10 mouse cellular contexts compared by ENCODE assay signal in the genomic region with DNA sequence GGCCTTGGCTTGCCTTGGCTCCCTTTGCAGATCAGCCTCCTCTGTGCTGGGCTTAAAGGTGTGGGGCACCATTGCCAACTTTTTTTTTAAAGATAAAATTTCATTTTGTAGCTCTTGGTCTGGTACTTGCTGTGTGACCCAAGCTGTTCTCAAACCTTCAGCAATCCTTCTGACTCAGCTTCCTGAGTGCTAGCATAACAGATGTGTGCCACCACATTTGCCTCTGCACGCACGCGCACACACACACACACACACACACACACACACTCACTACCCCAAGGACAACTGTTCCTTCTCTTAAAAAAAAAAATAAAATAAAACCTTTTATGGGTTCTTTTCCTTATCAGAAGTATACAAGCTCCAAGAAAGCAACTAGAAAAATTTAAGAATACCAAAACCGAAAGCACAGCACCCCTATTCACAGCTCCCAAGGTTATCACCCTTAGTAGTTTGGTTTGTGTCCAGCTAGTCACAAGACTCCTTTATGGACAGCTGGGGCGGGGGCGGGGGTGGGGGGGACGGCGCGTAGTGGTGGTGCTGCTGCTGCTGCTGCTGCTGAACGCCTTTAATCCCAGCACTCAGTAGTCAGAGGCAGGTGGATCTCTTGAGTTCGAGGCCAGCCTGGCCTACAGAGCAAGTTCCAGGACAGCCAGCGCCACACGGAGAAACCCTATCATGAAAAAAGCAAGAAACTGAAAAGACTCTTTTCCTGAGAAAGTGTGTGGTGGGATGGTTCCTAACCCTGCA.
DNase-seq lines count a peak whose midpoint lies in the region; TF ChIP-seq lines count a peak whose summit lies in the region.
"Had no signal": no experiment of that assay in that cellular context is flagged by ENCODE, and none has a peak within 500 bp of the region (broad histone marks: within the 10 kb centered on the region; RNA-seq: fewer than 3 reads in every experiment).

No protein-coding gene starts in this region.

- no peaks in the 10 kb centered on the region for H3K27me3 ChIP-seq in small intestine, adult 2 months (ENCODE audit: control insufficient read depth, insufficient read depth, low read length)
- H3K27me3 ChIP-seq: stomach, embryonic 15.5 days had no signal

- peaks cover 18% of the 10 kb centered on the region for H3K36me3 ChIP-seq in small intestine, adult 2 months (ENCODE audit: control insufficient read depth, insufficient read depth, low read length)

- no peak overlapping the region for H3K4me3 ChIP-seq in embryonic fibroblast, embryonic 13.5 days (ENCODE audit: insufficient read depth, low read length)
- no peak overlapping the region for H3K4me3 ChIP-seq in small intestine, adult 2 months (ENCODE audit: low read depth, low read length)
- H3K4me3 ChIP-seq: stomach, embryonic 15.5 days had no signal

- 64% methylated on average over 13 of the region's 13 CpGs for WGBS in small intestine, adult 2 months

- peaks cover 20% of the 10 kb centered on the region for H3K4me1 ChIP-seq in embryonic fibroblast, embryonic 13.5 days (ENCODE audit: control insufficient read depth, insufficient read depth, low read length)
- peaks cover 12% of the 10 kb centered on the region; the same call in 1 of the 2 replicates for H3K4me1 ChIP-seq in small intestine, adult 2 months (ENCODE audit: control insufficient read depth, insufficient read depth, insufficient read length, low read length)

- TF ChIP-seq POLR2A in embryonic fibroblast, embryonic 13.5 days (IDR thresholded peaks at IDR 0.05; ENCODE audit: low read depth, low read length) = no peak
- TF ChIP-seq POLR2A in small intestine, adult 2 months (IDR thresholded peaks at IDR 0.05; ENCODE audit: low read depth, low read length) = no peak

- DNase-seq in heart, adult 11 months = peak; percentile 72
- no peak for DNase-seq in heart, adult 18-20 months
- peak; percentile 29 to 46 for DNase-seq in spleen, postnatal 36 days (ENCODE audit: low spot score in 2 of 2)
- no peak for DNase-seq in spleen, postnatal 4 days (ENCODE audit: low spot score in 2 of 2)
- no peak for DNase-seq in layer of hippocampus, postnatal 25 days (ENCODE audit: extremely low spot score in 1 of 2, low spot score in 1 of 2)
- no peak for DNase-seq in cerebellum, postnatal 14 days
- DNase-seq: layer of hippocampus, postnatal 36 days had no signal

- TF ChIP-seq CTCF in embryonic fibroblast, embryonic 13.5 days (IDR thresholded peaks at IDR 0.05; ENCODE audit: borderline replicate concordance, insufficient read depth, low read length) = no peak
- no peak for TF ChIP-seq CTCF in small intestine, adult 2 months (IDR thresholded peaks at IDR 0.05; ENCODE audit: extremely low read depth, insufficient read length, insufficient replicate concordance, low read depth, low read length)

- peak overlapping the region; percentile 94 for H3K27ac ChIP-seq in embryonic fibroblast, embryonic 13.5 days (ENCODE audit: insufficient read depth, low read length)
- H3K27ac ChIP-seq in small intestine, adult 2 months (ENCODE audit: insufficient read depth, low read depth, low read length) = peak overlapping the region; percentile 38

Comparison
In these comparisons a context has a peak if more than half of its experiments do, and no peak if none do; other contexts are left out.
1. DNase-seq: peak in heart, adult 11 months (single experiment) and spleen, postnatal 36 days (2 of 2); none in heart, adult 18-20 months (0 of 2), spleen, postnatal 4 days (0 of 2), layer of hippocampus, postnatal 25 days (0 of 2) and cerebellum, postnatal 14 days (0 of 2).